Mouse (Mus musculus): ENCODE measurements at regions not wholly inside any gene's neighbourhood (a gene's known extent, or its start where the extent isn't known, plus 50 kb on each side); places are given as distances from the start of the nearest gene placed in this dataset.

- TF ChIP-seq CTCF (conservative IDR thresholded peaks at IDR 0.05; ENCODE audit: insufficient read depth, insufficient read length, low read depth, low read length) (no peak), POLR2A (IDR thresholded peaks at IDR 0.05; ENCODE audit: low read depth, low read length) (no peak)
Observed at GRCm38 (mm10) chr4:142798834-142799233, 414.0 kb downstream of the Prdm2 start.
